Comparison of ENCODE assay signal across 18 mouse cellular contexts in the genomic region with DNA sequence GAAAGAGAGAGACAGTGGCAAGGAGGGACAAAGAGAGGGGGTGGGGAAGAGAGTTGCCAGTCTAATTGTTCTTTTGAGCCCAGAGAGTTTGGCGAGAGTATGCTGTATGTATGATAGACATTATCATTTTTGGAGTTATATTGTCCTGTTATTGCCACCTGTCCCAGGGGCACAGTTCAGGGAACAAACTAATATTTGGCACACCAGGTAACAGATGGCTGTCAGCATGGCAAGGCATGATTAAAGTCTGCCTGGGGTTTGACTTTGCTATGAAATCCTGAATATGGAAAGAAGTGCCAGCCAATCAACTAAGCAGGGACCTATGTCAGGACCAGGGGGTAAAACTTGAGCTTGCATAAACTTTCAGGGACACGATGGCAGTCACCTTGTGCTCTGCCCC.
DNase-seq lines count a peak whose midpoint lies in the region; ATAC-seq lines count a peak whose summit lies in the region.
"Had no signal": no experiment of that assay in that cellular context is flagged by ENCODE, and none has a peak within 500 bp of the region (broad histone marks: within the 10 kb centered on the region; RNA-seq: fewer than 3 reads in every experiment).

No protein-coding gene starts in this region.

- 77% methylated on average over 2 of the region's 2 CpGs for WGBS in limb, embryonic 13.5 days
- WGBS in limb, embryonic 10.5 days, result 87% methylated on average over 2 of the region's 2 CpGs
- WGBS in limb, embryonic 15.5 days, result 64% methylated on average over 2 of the region's 2 CpGs
- WGBS in midbrain, embryonic 13.5 days, result 42% methylated on average over 2 of the region's 2 CpGs

- no peak overlapping the region for H3K4me2 ChIP-seq in limb, embryonic 13.5 days (replicated peaks)
- H3K4me2 ChIP-seq in limb, embryonic 15.5 days, result no peak overlapping the region
- H3K4me2 ChIP-seq in midbrain, embryonic 13.5 days (replicated peaks), result no peak overlapping the region
- H3K4me2 ChIP-seq: forebrain, embryonic 13.5 days; heart, embryonic 15.5 days; midbrain, embryonic 12.5 days had no signal

- peak; percentile 21 for DNase-seq in cerebellum, adult 11-12 months
- DNase-seq in cerebellum, adult 8-10 months, result no peak
- DNase-seq in limb, embryonic 10.5 days (ENCODE audit: low spot score), result no peak
- peak; percentile 27 for DNase-seq in cerebellum, adult 9-11 months
- DNase-seq in layer of hippocampus, adult 18-20 months (ENCODE audit: low spot score in 2 of 2), result no peak
- DNase-seq: adrenal gland, postnatal 10 days; heart, adult 18-20 months; liver, postnatal 0 days; lung, postnatal 4 days; right cerebral cortex, postnatal 4 days; thymus, postnatal 14 days had no signal

- H3K4me3 ChIP-seq in limb, embryonic 13.5 days, result no peak overlapping the region
- no peak overlapping the region for H3K4me3 ChIP-seq in limb, embryonic 10.5 days
- H3K4me3 ChIP-seq in limb, embryonic 15.5 days, result no peak overlapping the region
- no peak overlapping the region for H3K4me3 ChIP-seq in midbrain, embryonic 13.5 days (replicated peaks)
- H3K4me3 ChIP-seq: forebrain, embryonic 13.5 days; heart, embryonic 15.5 days; midbrain, embryonic 12.5 days had no signal

- H3K27me3 ChIP-seq in limb, embryonic 13.5 days, result no peaks in the 10 kb centered on the region
- H3K27me3 ChIP-seq in limb, embryonic 10.5 days (ENCODE audit: low read depth, poor library complexity, severe bottlenecking), result no peaks in the 10 kb centered on the region
- H3K27me3 ChIP-seq in limb, embryonic 15.5 days, result no peaks in the 10 kb centered on the region
- H3K27me3 ChIP-seq in midbrain, embryonic 13.5 days, result no peaks in the 10 kb centered on the region
- H3K27me3 ChIP-seq: CH12.LX; forebrain, embryonic 13.5 days; heart, embryonic 15.5 days; midbrain, embryonic 12.5 days had no signal

- no peak for ATAC-seq in limb, embryonic 13.5 days (ENCODE audit: low FRiP score, low read depth)
- no peak for ATAC-seq in limb, embryonic 15.5 days (ENCODE audit: insufficient number of reproducible peaks, low FRiP score, low TSS enrichment, low read depth)
- ATAC-seq in midbrain, embryonic 13.5 days, result no peak
- ATAC-seq: forebrain, embryonic 13.5 days; liver, postnatal 0 days had no signal

- H3K9me3 ChIP-seq in limb, embryonic 13.5 days, result no peaks in the 10 kb centered on the region
- no peaks in the 10 kb centered on the region for H3K9me3 ChIP-seq in limb, embryonic 10.5 days (replicated peaks)
- no peaks in the 10 kb centered on the region for H3K9me3 ChIP-seq in limb, embryonic 15.5 days
- no peaks in the 10 kb centered on the region for H3K9me3 ChIP-seq in midbrain, embryonic 13.5 days
- H3K9me3 ChIP-seq: forebrain, embryonic 13.5 days; heart, embryonic 15.5 days; midbrain, embryonic 12.5 days had no signal

- H3K4me1 ChIP-seq in limb, embryonic 13.5 days, result peaks cover 23% of the 10 kb centered on the region
- H3K4me1 ChIP-seq in limb, embryonic 10.5 days, result peaks cover 14% of the 10 kb centered on the region; the same call in 1 of the 2 replicates
- peaks cover 15% of the 10 kb centered on the region; the same call in 1 of the 2 replicates for H3K4me1 ChIP-seq in limb, embryonic 15.5 days
- no peaks in the 10 kb centered on the region for H3K4me1 ChIP-seq in midbrain, embryonic 13.5 days (replicated peaks)
- H3K4me1 ChIP-seq: heart, embryonic 15.5 days; midbrain, embryonic 12.5 days had no signal

- H3K27ac ChIP-seq in limb, embryonic 13.5 days, result peak overlapping the region; percentile 44; the same call in 1 of the 2 replicates
- H3K27ac ChIP-seq in limb, embryonic 10.5 days, result no peak overlapping the region
- H3K27ac ChIP-seq in limb, embryonic 15.5 days, result peak overlapping the region; percentile 54
- no peak overlapping the region for H3K27ac ChIP-seq in midbrain, embryonic 13.5 days
- H3K27ac ChIP-seq: forebrain, embryonic 13.5 days; heart, embryonic 15.5 days; midbrain, embryonic 12.5 days had no signal

- peaks cover 16% of the 10 kb centered on the region for H3K36me3 ChIP-seq in limb, embryonic 13.5 days
- no peaks in the 10 kb centered on the region for H3K36me3 ChIP-seq in limb, embryonic 10.5 days
- peaks cover 3% of the 10 kb centered on the region; the same call in 1 of the 2 replicates for H3K36me3 ChIP-seq in limb, embryonic 15.5 days
- 0 out of 2 replicates have a peak, but pooled peaks cover 14% of the 10 kb centered on the region for H3K36me3 ChIP-seq in midbrain, embryonic 13.5 days

- no peak overlapping the region for H3K9ac ChIP-seq in limb, embryonic 13.5 days
- no peak overlapping the region for H3K9ac ChIP-seq in limb, embryonic 15.5 days
- H3K9ac ChIP-seq in midbrain, embryonic 13.5 days (replicated peaks), result no peak overlapping the region
- H3K9ac ChIP-seq: forebrain, embryonic 13.5 days; heart, embryonic 15.5 days; liver, postnatal 0 days; midbrain, embryonic 12.5 days had no signal

Comparison
In these comparisons a context has a peak if more than half of its experiments do, and no peak if none do; other contexts are left out.
1. DNase-seq: peak in cerebellum, adult 11-12 months (single experiment) and cerebellum, adult 9-11 months (single experiment); none in cerebellum, adult 8-10 months (single experiment), limb, embryonic 10.5 days (single experiment) and layer of hippocampus, adult 18-20 months (0 of 2).
2. H3K27ac ChIP-seq: peak in limb, embryonic 13.5 days (single experiment) and limb, embryonic 15.5 days (single experiment); none in limb, embryonic 10.5 days (single experiment) and midbrain, embryonic 13.5 days (single experiment).